Mouse (Mus musculus): ENCODE data around the gene Ccdc38.
"Not testable (repeated sequence)": the region's sequence is repeated elsewhere in the genome, so short reads cannot be mapped to it uniquely, and the experiment has no call there.

The Ccdc38 gene

DNA sequence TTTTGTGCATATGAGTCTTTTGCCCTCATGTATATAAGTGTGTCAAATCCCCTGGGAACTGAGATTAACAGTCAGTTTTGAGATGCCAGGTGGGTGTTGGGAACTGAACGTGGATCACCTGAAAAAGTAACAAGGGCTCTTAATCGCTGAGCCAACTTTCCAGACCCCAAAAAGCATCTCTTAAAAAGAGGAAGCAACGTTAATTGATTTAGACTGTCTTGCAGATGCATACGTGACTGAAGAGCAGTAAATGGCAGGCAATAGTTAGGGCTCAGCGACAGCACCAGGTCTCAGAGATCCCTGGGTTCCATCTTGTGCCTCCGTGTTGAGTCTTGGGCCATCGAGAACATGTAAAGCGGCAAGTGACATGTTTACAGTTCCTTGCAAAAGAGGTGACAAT lies 12.2 kb downstream of the Ccdc38 start:
- no peak for DNase-seq

DNA sequence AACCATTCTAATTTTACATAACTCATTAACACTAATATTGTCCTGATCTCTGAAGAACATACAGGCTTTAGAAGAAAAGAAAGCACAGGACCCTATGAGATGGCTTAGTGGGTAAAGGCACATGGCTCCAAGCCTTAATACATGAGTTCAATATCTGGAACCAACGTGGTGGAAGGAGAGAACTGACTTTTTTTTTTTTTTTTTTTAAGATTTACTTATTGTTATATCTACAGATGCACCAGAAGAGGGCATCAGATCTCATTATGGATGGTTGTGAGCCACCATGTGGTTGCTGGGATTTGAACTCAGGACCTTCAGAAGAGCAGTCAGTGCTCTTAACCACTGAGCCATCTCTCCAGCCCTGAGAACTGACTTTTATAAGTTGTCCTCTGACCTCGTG lies 17.5 kb downstream of the Ccdc38 start:
- DNase-seq: not testable (repeated sequence)

GRCm38 (mm10) chr10:93559786-93560185 lies 19.4 kb downstream of the Ccdc38 start:
- DNase-seq: no peak

GRCm38 (mm10) chr10:93564518-93565090 lies 24.2 kb downstream of the Ccdc38 start:
- DNase-seq: no peak

- no peak for DNase-seq
Measured at GRCm38 (mm10) chr10:93567066-93567465, 26.6 kb downstream of the Ccdc38 start.

DNA sequence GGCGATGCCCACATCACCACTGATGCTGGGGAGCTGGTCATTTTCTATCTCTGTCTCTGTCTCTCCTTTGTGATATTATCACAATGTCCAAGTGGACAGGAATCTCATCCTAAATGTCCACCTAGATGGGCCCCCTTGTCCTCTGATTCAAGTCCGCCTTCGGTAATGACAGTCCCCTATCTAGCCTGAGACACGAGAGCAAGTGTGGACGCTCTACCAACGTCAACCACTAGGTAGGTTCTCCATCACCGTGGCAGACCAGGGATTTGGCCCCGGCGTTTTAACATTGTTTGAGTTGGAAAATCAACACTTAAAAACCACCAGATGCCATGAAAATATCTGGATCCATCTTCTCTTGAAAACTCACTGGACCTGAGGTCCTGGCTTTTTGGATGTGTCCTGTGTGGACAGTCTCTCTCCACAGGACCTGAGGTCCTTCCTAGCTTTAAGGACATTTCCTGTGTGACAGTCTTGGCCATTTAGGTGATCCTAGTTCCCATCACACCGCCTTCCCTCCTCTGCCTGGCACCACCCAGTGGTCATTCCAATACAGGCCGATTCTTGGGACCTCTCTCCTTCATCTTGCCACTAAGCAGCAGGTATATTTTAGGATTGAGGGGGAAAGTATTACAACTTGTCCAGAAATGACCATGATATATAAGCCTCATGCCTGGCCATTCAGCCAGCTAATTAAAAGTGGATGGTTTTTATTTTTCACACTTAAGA lies 27.6 kb downstream of the Ccdc38 start:
- no peak for DNase-seq

- DNase-seq: no peak
Measured at GRCm38 (mm10) chr10:93568671-93569070, 28.2 kb downstream of the Ccdc38 start.

GRCm38 (mm10) chr10:93572209-93572608 lies 31.8 kb downstream of the Ccdc38 start:
- DNase-seq: no peak

DNA sequence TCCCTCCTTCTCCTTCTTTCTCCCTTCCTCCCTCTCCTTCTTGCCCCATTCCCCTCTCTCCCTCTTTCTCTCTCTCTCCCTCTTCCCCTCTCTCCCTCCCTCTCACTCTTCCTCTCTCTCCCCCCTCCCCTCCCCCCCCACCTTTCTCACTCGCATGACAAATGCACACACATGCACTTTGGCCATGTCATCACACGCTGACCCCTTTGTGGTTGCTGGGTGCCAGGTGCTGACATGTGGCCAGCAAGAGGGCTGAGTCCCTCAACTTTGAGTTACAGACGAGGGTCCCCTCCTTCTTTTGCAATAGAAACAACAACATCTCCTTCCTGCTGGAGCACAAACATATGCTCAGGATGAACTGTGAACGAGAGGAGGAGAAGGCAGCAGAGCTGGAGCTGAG lies 34.5 kb downstream of the Ccdc38 start:
- DNase-seq: no peak

DNA sequence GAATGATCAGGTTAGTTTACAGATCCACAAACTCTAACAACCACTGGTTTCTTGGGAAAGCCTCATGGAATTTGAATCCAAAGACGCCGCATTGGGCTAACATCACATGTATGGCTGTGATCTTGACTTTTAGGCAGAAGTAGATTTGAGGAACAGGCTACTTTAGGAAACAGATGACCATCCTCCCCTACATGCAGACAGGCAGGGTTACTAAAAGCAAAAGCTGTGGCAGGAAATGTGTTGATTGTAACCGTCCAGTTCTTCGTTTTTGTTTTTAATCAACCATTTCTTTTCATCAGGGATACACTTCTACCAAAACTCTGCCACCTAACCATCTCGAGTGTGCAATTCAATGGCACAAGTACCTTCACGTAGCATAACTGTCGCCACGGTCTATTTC lies 35.5 kb downstream of the Ccdc38 start:
- DNase-seq: no peak

- DNase-seq: peak; percentile 57
Measured at GRCm38 (mm10) chr10:93577271-93577886, 36.9 kb downstream of the Ccdc38 start.

DNA sequence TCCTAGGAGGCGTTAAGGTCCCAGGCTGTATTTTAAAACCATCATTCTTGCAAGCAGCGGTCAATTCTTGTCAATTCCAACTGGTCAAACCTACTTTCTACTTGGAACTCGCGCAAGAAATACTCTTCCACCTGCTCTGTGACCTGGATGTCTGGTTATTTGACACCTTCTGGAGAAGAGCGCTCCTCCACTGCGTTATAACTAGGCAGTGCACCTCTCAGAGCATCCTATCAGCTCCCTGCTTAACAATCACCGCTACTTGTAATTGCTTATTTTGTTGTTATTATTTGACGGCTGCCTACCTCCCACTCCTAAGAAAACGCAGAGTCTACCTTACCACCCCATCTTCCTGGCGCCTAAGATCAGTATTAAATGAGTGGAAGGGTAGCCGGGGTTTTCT lies 48.4 kb downstream of the Ccdc38 start:
- DNase-seq: no peak

DNA sequence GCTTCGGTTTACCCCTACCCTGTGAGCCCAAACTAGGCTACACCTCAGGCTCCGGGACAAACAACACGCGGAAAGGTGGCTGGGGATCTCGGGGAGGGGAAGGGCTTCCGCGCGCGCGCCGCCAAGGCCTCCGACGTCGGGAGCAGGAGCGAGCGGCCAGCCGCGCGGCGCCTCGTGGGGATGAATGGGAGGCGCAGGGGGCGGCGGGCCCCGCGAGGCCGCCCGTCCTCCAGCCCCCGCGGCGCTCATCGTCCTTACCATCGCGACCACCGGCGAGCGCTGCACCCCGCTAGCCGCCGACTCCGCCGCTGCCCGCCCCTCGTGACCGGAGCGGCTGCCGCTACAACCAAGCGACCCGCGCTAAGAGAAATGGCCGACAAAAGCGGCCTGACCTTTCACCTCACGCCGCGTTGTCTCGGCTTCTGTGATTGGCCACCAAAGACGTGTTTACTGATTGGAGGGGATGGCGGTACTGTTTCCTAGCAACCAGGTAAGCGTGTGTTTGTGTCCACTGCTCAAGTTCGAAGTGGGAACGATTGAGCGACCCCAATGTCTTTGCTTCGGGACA lies 48.9 kb downstream of the Ccdc38 start, which contains the start of gene Snrpf:
Gene Snrpf (minus strand): TSS at position 426 of the 568 bp plus-strand sequence.
- DNase-seq: peak; percentile 91

- DNase-seq: no peak
Measured at GRCm38 (mm10) chr10:93592456-93592855, 52.0 kb downstream of the Ccdc38 start.

DNA sequence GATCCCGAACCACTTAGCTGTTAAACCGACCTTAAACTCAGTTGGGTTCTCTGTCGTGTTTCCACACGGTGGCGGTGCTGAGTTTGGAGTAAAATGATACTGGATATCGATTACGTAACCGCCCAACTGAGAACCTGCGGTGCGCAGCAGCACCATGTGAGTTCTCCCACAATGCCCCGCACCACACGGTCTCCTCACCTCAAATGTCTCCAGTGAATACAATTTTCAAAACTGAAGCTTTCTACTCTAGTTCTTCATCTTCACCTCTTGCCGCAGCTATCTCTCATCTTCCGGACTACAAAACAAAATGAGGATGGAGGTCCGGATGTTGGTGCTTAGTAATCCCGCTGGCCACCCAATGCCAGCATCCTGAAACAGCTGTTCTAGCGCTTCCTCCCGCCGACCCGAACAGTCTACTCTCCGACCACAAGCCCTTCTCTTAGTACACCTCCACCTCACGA lies 53.6 kb downstream of the Ccdc38 start:
- DNase-seq: peak; percentile 88

DNA sequence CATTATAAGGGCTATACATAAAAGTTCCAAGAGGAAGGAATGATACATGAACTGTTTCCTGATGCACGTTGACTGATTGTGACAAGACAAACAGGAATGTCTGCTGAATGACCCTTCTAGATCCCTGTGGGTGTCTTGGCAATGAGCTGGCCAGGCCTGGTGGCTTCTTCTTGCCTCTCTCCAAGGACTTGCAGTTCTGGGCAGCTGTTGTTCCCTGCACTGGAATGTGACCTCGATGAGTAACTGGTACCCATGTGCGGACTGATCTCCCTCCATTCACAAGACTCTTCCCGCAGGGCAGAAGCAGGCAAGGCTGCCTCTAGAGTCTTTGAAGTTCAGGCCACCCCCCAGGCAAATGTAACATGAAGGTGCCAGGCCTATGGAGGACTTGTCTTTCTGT lies 55.4 kb downstream of the Ccdc38 start:
- no peak for DNase-seq

DNA sequence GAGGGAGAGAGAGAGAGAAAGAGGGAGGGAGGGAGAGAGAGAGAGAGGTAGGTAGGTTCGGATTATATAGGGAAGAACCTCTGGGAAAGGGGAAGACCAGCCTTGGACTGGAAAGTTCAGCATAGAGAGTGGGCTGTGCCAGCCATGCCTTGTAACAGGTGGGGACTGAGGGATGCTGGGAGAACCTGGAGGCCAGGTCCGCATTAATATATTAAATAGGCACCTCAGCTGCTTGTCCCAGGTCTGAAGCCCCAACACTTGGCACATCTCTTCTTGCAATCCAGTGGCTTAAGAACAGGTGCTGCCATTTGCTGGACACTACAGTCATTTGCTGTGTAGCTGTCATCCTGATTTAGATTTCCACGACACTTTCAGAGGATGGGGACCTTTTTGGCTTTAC lies 56.2 kb downstream of the Ccdc38 start:
- DNase-seq: no peak

- no peak for DNase-seq
Measured at GRCm38 (mm10) chr10:93602309-93602708, 61.9 kb downstream of the Ccdc38 start.

GRCm38 (mm10) chr10:93603256-93603655 lies 62.8 kb downstream of the Ccdc38 start:
- no peak for DNase-seq

GRCm38 (mm10) chr10:93606326-93606725 lies 65.9 kb downstream of the Ccdc38 start:
- no peak for DNase-seq

- no peak for DNase-seq
Measured at GRCm38 (mm10) chr10:93608051-93608450, 67.6 kb downstream of the Ccdc38 start.

DNA sequence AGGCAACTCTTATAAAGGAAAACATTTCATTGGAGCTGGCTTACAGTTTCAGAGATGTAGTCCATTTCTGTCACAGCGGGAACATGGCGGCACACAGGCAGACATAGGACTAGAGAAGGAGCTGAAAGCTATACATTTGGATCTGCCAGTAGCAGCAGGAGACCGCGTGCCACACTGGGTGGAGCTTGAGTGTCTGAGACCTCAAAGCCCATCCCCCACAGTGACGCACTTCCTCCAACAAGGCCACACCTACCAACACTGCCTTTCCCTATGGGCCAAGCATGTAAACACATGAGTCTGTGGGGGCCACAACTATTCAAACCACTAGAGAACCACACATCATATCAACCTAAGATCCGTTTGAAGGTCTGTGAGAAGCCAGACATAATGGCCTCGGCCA lies 68.8 kb downstream of the Ccdc38 start:
- no peak for DNase-seq

GRCm38 (mm10) chr10:93610896-93611295 lies 70.5 kb downstream of the Ccdc38 start:
- no peak for DNase-seq
